ENCODE assay signal across 9 mouse cellular contexts in genomic region chr9:99141171-99141570, GRCm38 (mm10). TPM values are rescaled to one million over a fixed set of nuclear protein-coding genes. Genes with fewer than 3 reads are reported as not detected.
DNase-seq lines count a peak whose midpoint lies in the region; ATAC-seq lines count a peak whose summit lies in the region.
"Had no signal": no experiment of that assay in that cellular context is flagged by ENCODE, and none has a peak within 500 bp of the region (broad histone marks: within the 10 kb centered on the region; RNA-seq: fewer than 3 reads in every experiment).

No protein-coding gene starts in this region.

- H3K9me3 ChIP-seq in kidney, embryonic 16.5 days (ENCODE audit: low read length), result no peaks in the 10 kb centered on the region
- no peaks in the 10 kb centered on the region for H3K9me3 ChIP-seq in embryonic facial prominence, embryonic 14.5 days (ENCODE audit: control insufficient read depth, low read length)
- no peaks in the 10 kb centered on the region for H3K9me3 ChIP-seq in hindbrain, embryonic 12.5 days (replicated peaks)
- H3K9me3 ChIP-seq in midbrain, embryonic 16.5 days (replicated peaks; ENCODE audit: control insufficient read depth, low read length, poor library complexity, severe bottlenecking), result no peaks in the 10 kb centered on the region

- no peak overlapping the region for H3K9ac ChIP-seq in kidney, embryonic 16.5 days (replicated peaks; ENCODE audit: low read length)
- H3K9ac ChIP-seq in embryonic facial prominence, embryonic 14.5 days (ENCODE audit: low read depth, low read length), result no peak overlapping the region
- no peak overlapping the region for H3K9ac ChIP-seq in hindbrain, embryonic 12.5 days
- no peak overlapping the region for H3K9ac ChIP-seq in midbrain, embryonic 16.5 days (ENCODE audit: low read depth, low read length)

- peaks cover 13% of the 10 kb centered on the region for H3K27me3 ChIP-seq in kidney, embryonic 16.5 days (ENCODE audit: insufficient read depth, low read length)
- no peaks in the 10 kb centered on the region; the same call in 1 of the 2 replicates for H3K27me3 ChIP-seq in embryonic facial prominence, embryonic 14.5 days (replicated peaks; ENCODE audit: control insufficient read depth, insufficient read depth, low read length)
- H3K27me3 ChIP-seq in hindbrain, embryonic 12.5 days, result peaks cover 6% of the 10 kb centered on the region
- no peaks in the 10 kb centered on the region for H3K27me3 ChIP-seq in midbrain, embryonic 16.5 days (ENCODE audit: control insufficient read depth, insufficient read depth, low read depth, low read length)

- peak overlapping the region; percentile 79; the same call in 1 of the 2 replicates for H3K4me3 ChIP-seq in kidney, embryonic 16.5 days (ENCODE audit: low read length)
- H3K4me3 ChIP-seq in embryonic facial prominence, embryonic 14.5 days (ENCODE audit: low read depth, low read length), result no peak overlapping the region
- H3K4me3 ChIP-seq in hindbrain, embryonic 12.5 days, result no peak overlapping the region
- no peak overlapping the region; the same call in 1 of the 2 replicates for H3K4me3 ChIP-seq in midbrain, embryonic 16.5 days (ENCODE audit: low read depth, low read length)

- ATAC-seq in kidney, embryonic 16.5 days (ENCODE audit: low FRiP score, low TSS enrichment), result no peak
- ATAC-seq in embryonic facial prominence, embryonic 14.5 days (ENCODE audit: low read depth), result no peak
- ATAC-seq in hindbrain, embryonic 12.5 days (ENCODE audit: low FRiP score), result no peak
- no peak for ATAC-seq in midbrain, embryonic 16.5 days

- no peak overlapping the region; the same call in 1 of the 2 replicates for H3K4me2 ChIP-seq in kidney, embryonic 16.5 days (replicated peaks; ENCODE audit: low read depth, low read length)
- peak overlapping the region; percentile 80; the same call in 1 of the 2 replicates for H3K4me2 ChIP-seq in embryonic facial prominence, embryonic 14.5 days (ENCODE audit: low read depth, low read length)
- peak overlapping the region; percentile 62 for H3K4me2 ChIP-seq in hindbrain, embryonic 12.5 days (replicated peaks)
- peak overlapping the region; percentile 73; the same call in 1 of the 2 replicates for H3K4me2 ChIP-seq in midbrain, embryonic 16.5 days (ENCODE audit: low read length)

- 43% methylated on average over 3 of the region's 3 CpGs for WGBS in kidney, embryonic 16.5 days
- 48% methylated on average over 3 of the region's 3 CpGs for WGBS in embryonic facial prominence, embryonic 14.5 days
- 46% methylated on average over 3 of the region's 3 CpGs for WGBS in hindbrain, embryonic 12.5 days
- 47% methylated on average over 3 of the region's 3 CpGs for WGBS in midbrain, embryonic 16.5 days

- H3K27ac ChIP-seq in kidney, embryonic 16.5 days (ENCODE audit: low read length), result no peak overlapping the region
- no peak overlapping the region for H3K27ac ChIP-seq in embryonic facial prominence, embryonic 14.5 days (replicated peaks; ENCODE audit: low read depth, low read length)
- H3K27ac ChIP-seq in hindbrain, embryonic 12.5 days, result no peak overlapping the region
- H3K27ac ChIP-seq in midbrain, embryonic 16.5 days (ENCODE audit: low read length), result no peak overlapping the region

- DNase-seq in kidney, postnatal 25 days, result no peak
- DNase-seq in embryonic facial prominence, embryonic 14.5 days (ENCODE audit: low spot score), result no peak
- no peak for DNase-seq in urinary bladder, postnatal 14 days (ENCODE audit: low spot score)
- no peak for DNase-seq in layer of hippocampus, adult 9-10 months (ENCODE audit: low spot score)
- DNase-seq: left cerebral cortex, postnatal 4 days; thymus, adult 2 months had no signal

- no peaks in the 10 kb centered on the region for H3K36me3 ChIP-seq in kidney, embryonic 16.5 days (ENCODE audit: insufficient read depth, low read length)
- H3K36me3 ChIP-seq in embryonic facial prominence, embryonic 14.5 days (ENCODE audit: control insufficient read depth, insufficient read depth, low read length), result no peaks in the 10 kb centered on the region
- no peaks in the 10 kb centered on the region for H3K36me3 ChIP-seq in hindbrain, embryonic 12.5 days
- H3K36me3 ChIP-seq in midbrain, embryonic 16.5 days (ENCODE audit: control insufficient read depth, insufficient read depth, low read length), result no peaks in the 10 kb centered on the region

- H3K4me1 ChIP-seq in kidney, embryonic 16.5 days (ENCODE audit: insufficient read depth, low read length), result peaks cover 3% of the 10 kb centered on the region; the same call in 1 of the 2 replicates
- 0 out of 2 replicates have a peak, but pooled peaks cover 3% of the 10 kb centered on the region for H3K4me1 ChIP-seq in embryonic facial prominence, embryonic 14.5 days (ENCODE audit: control insufficient read depth, insufficient read depth, low read length)
- peaks cover 14% of the 10 kb centered on the region for H3K4me1 ChIP-seq in hindbrain, embryonic 12.5 days
- peaks cover 20% of the 10 kb centered on the region for H3K4me1 ChIP-seq in midbrain, embryonic 16.5 days (ENCODE audit: control insufficient read depth, insufficient read depth, low read length)

RNA-seq across cellular contexts. Expression of gene Pik3cb, which starts 0.8 kb away (rescaled TPM):
- polyA plus RNA-seq in kidney, embryonic 16.5 days (2015; fragmentation: Nextera tagmentation; extraction: Ambion mirVana), result 0.81 and 0.90 TPM in 2 replicates
- polyA plus RNA-seq in embryonic facial prominence, embryonic 14.5 days (2014; fragmentation: Nextera tagmentation; extraction: Ambion mirVana), result 1.3 and 1.6 TPM in 2 replicates
- 2.2 and 4.5 TPM in 2 replicates for polyA plus RNA-seq in hindbrain, embryonic 12.5 days (2016; fragmentation: Nextera tagmentation; extraction: Ambion mirVana)
- 2.3 and 3.4 TPM in 2 replicates for polyA plus RNA-seq in midbrain, embryonic 16.5 days (2015; fragmentation: Nextera tagmentation; extraction: Ambion mirVana)
